Mouse (Mus musculus): ENCODE data around the gene Rnf145. TPM values are rescaled to one million over a fixed set of nuclear protein-coding genes. Genes with fewer than 3 reads are reported as not detected.

Gene Rnf145
- polyA plus RNA-seq, 1 experiment from 2014 or later: 127 TPM

Small RNA genes lying within 50 kb of the gene (microRNA-seq; reads per million reads assigned to microRNA genes)
- gene Gm22121: not detected

Other genes starting within 250 kb of the Rnf145 start
- 0.10 TPM in 1 of 2 replicates, not detected in the other for gene Il12b, start 118.9 kb upstream of the Rnf145 start, polyA plus RNA-seq (2015; fragmentation: Nextera tagmentation; extraction: Ambion mirVana)
- gene Ublcp1, start 48.5 kb upstream of the Rnf145 start, polyA plus RNA-seq (2015; fragmentation: Nextera tagmentation; extraction: Ambion mirVana): 68.5 and 69.6 TPM in 2 replicates
- 93.8 and 94.0 TPM in 2 replicates for gene Ebf1, start 98.4 kb downstream of the Rnf145 start, polyA plus RNA-seq (2015; fragmentation: Nextera tagmentation; extraction: Ambion mirVana)